Mouse (Mus musculus): ENCODE results near the gene Ugt1a7c. TPM values are rescaled to one million over a fixed set of nuclear protein-coding genes. Genes with fewer than 3 reads are reported as not detected.

The Ugt1a7c gene
- total RNA-seq, 2 experiments from 2014 or later, result 0.44 to 0.82 TPM

DNA sequence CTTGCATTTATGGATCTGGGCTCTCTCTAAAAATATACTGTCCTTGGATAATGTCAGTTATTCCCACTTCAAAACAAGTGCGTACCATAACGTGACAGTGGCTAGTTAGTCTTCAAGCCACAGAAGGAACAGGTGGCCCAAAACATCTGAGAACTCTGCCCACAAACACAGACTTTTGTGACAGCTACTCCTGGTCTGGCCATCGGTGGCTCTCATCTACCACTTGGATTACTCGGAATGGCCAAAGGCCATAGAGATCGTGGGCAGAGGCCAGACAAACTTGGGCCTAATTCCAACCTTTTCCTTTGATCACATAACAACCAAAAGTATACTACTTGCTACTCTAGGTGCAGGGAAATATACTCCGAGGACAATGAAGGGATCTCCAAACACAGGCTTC is 173.2 kb downstream of the Ugt1a7c start:
- intact Hi-C loops (cut with DNase I), result no loop called here
- no peak for DNase-seq (ENCODE audit: low spot score in 2 of 2)

Other genes starting within 250 kb of the Ugt1a7c start
- 100 to 1,000 TPM in 1 of 2 experiments, 10 to 100 TPM in 1; 88.0 to 122 TPM for gene Dgkd, start 241.8 kb upstream of the Ugt1a7c start, total RNA-seq (2021)
- 10 to 100 TPM; 15.1 to 27.2 TPM for gene Usp40, start 86.5 kb upstream of the Ugt1a7c start, total RNA-seq (2021)
- gene Ugt1a10, start 39.7 kb upstream of the Ugt1a7c start, total RNA-seq (2021), result not detected
- gene Ugt1a9, start 24.3 kb upstream of the Ugt1a7c start, total RNA-seq (2021), result not detected
- gene Ugt1a8, start 7.2 kb upstream of the Ugt1a7c start, total RNA-seq (2021), result not detected
- gene Ugt1a6b, start 8.2 kb downstream of the Ugt1a7c start, total RNA-seq (2021), result under 1 TPM in 1 of 2 experiments, not detected in 1; 0.22 TPM
- 1 to 10 TPM in 1 of 2 experiments, under 1 TPM in 1; 0.96 to 1.2 TPM for gene Ugt1a6a, start 39.7 kb downstream of the Ugt1a7c start, total RNA-seq (2021)
- not detected for gene Ugt1a5, start 71.0 kb downstream of the Ugt1a7c start, total RNA-seq (2021)
- not detected for gene Ugt1a2, start 105.5 kb downstream of the Ugt1a7c start, total RNA-seq (2021)
- gene Dnajb3, start 110.7 kb downstream of the Ugt1a7c start, total RNA-seq (2021), result 1 to 10 TPM; 2.2 to 2.5 TPM
- under 1 TPM in 1 of 2 experiments, not detected in 1; 0.18 TPM for gene Ugt1a1, start 116.9 kb downstream of the Ugt1a7c start, total RNA-seq (2021)
- gene Mroh2a, start 131.9 kb downstream of the Ugt1a7c start, total RNA-seq (2021), result under 1 TPM in 1 of 2 experiments, not detected in 1; 0.07 TPM
- gene Hjurp, start 182.6 kb downstream of the Ugt1a7c start, total RNA-seq (2021), result 10 to 100 TPM; 33.0 to 38.9 TPM
- gene Trpm8, start 182.6 kb downstream of the Ugt1a7c start, total RNA-seq (2021), result under 1 TPM in 1 of 2 experiments, not detected in 1; 0.25 TPM